Mouse (Mus musculus) stomach, postnatal 0 days (tissue): Measurements from ENCODE around the gene Krt14.

ENCODE experiments used
- CTCF ChIP-seq: IDR thresholded peaks from 2 replicates; pipeline ENCODE4 v1.5.1; 2016; ENCODE audit warnings: antibody characterized with exemption, low read depth, mild to moderate bottlenecking, moderate library complexity
- EP300 ChIP-seq: optimal IDR thresholded peaks from 2 replicates; pipeline ENCODE3; 2016; ENCODE audit warnings: antibody characterized with exemption

GRCm38 (mm10) chr11:100221741-100222140 is 14.4 kb upstream of the Krt14 start:
- TF ChIP-seq CTCF, result no peak
- no peak for TF ChIP-seq EP300
